Mouse (Mus musculus) embryonic facial prominence, embryonic 10.5 days (tissue): ENCODE measurements at regions not wholly inside any gene's neighbourhood (a gene's known extent, or its start where the extent isn't known, plus 50 kb on each side); places are given as distances from the start of the nearest gene placed in this dataset.

Experiments
- DNase-seq: peaks from one replicate; pipeline ENCODE4 v3.0.0-alpha.2; 2017; ENCODE audit warnings: low spot score
- H3K27ac ChIP-seq: fragments of 300-500 bp; sonication (generic); replicated peaks from 2 replicates; pipeline ENCODE4 v1.5.1; 2016; ENCODE audit warnings: mild to moderate bottlenecking
- H3K27me3 ChIP-seq: fragments of 300-500 bp; sonication (generic); replicated peaks from 2 replicates; pipeline ENCODE4 v1.6.1; 2016; ENCODE audit warnings: low read depth, mild to moderate bottlenecking; ENCODE audit not compliant: poor library complexity, severe bottlenecking
- H3K36me3 ChIP-seq: fragments of 300-500 bp; sonication (generic); replicated peaks from 2 replicates; pipeline ENCODE4 v1.6.1; 2016; ENCODE audit warnings: mild to moderate bottlenecking, moderate library complexity
- H3K4me1 ChIP-seq: fragments of 300-500 bp; sonication (generic); 2 replicates; pipeline ENCODE4 v1.6.1; 2016
- H3K4me3 ChIP-seq: fragments of 300-500 bp; sonication (generic); 2 replicates; pipeline ENCODE4 v1.5.1; 2016; ENCODE audit warnings: mild to moderate bottlenecking, moderate library complexity
- H3K9me3 ChIP-seq: fragments of 300-500 bp; sonication (generic); 2 replicates; pipeline ENCODE4 v1.6.1; 2016; ENCODE audit warnings: mild to moderate bottlenecking
- WGBS: fragments of 180-500 bp; shearing (Covaris S2); methylation state at CpG from one replicate; pipeline ENCODE4 v1.1.7; 2016; 5-methylcytosine and 5-hydroxymethylcytosine counted together

- no peaks in the 10 kb centered on the region for H3K9me3 ChIP-seq
- H3K27ac ChIP-seq: no peak overlapping the region
- H3K36me3 ChIP-seq: no peaks in the 10 kb centered on the region
- H3K4me1 ChIP-seq: no peaks in the 10 kb centered on the region
- H3K27me3 ChIP-seq: peaks cover 81% of the 10 kb centered on the region
- H3K4me3 ChIP-seq: no peak overlapping the region
- WGBS: 84% methylated on average over 4 of the region's 4 CpGs
- DNase-seq: no peak
Measured at GRCm38 (mm10) chrX:163302697-163303096, 246.8 kb downstream of the Grpr start.

GRCm38 (mm10) chrX:163301045-163301444, 248.4 kb downstream of the Grpr start:
- 87% methylated on average over 6 of the region's 6 CpGs for WGBS
- H3K36me3 ChIP-seq: no peaks in the 10 kb centered on the region
- H3K27me3 ChIP-seq: peaks cover 79% of the 10 kb centered on the region
- no peak for DNase-seq
- H3K4me3 ChIP-seq: no peak overlapping the region
- H3K27ac ChIP-seq: no peak overlapping the region
- 0 out of 2 replicates have a peak, but pooled peaks cover 4% of the 10 kb centered on the region for H3K4me1 ChIP-seq
- no peaks in the 10 kb centered on the region for H3K9me3 ChIP-seq

GRCm38 (mm10) chrX:163296956-163297628, 252.4 kb downstream of the Grpr start:
- H3K4me1 ChIP-seq: 0 out of 2 replicates have a peak, but pooled peaks cover 4% of the 10 kb centered on the region
- H3K27ac ChIP-seq: no peak overlapping the region
- H3K27me3 ChIP-seq: peaks cover 79% of the 10 kb centered on the region
- no peaks in the 10 kb centered on the region for H3K36me3 ChIP-seq
- H3K9me3 ChIP-seq: no peaks in the 10 kb centered on the region
- WGBS: 64% methylated on average over 8 of the region's 8 CpGs
- peak; percentile 8 for DNase-seq
- no peak overlapping the region for H3K4me3 ChIP-seq

- no peak for DNase-seq
- Histone ChIP-seq H3K4me3 (no peak overlapping the region), H3K4me1 (no peaks in the 10 kb centered on the region), H3K9me3 (no peaks in the 10 kb centered on the region), H3K27ac (no peak overlapping the region), H3K36me3 (no peaks in the 10 kb centered on the region), H3K27me3 (peaks cover 57% of the 10 kb centered on the region)
- WGBS: 94% methylated on average over 2 of the region's 2 CpGs
Measured at GRCm38 (mm10) chrX:163261248-163261647, 288.2 kb downstream of the Grpr start.

DNA sequence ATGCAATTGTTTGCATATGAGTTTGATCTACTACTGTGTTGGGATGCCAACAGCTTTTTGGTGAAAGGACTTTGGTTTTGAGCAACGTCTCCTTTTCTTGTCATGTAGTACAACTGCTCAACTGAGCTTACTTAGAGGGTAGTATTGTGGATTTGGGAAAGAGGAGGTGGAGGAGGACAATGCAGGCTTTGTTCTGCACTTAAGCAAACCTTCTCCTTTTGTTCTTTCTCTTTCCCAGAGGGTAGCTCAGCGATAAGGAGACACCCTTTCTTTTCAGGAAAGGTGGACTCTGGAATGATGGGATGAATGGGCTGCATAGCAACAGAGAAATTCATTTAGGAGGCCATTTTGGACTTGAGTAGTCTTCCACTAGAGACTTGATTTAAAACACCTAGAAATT, 288.6 kb upstream of the S100g start:
- no peaks in the 10 kb centered on the region for H3K9me3 ChIP-seq
- H3K27ac ChIP-seq: no peak overlapping the region
- DNase-seq: no peak
- H3K4me1 ChIP-seq: no peaks in the 10 kb centered on the region
- WGBS: 19% methylated on average over 2 of the region's 2 CpGs
- peaks cover 47% of the 10 kb centered on the region for H3K27me3 ChIP-seq
- H3K36me3 ChIP-seq: no peaks in the 10 kb centered on the region
- no peak overlapping the region for H3K4me3 ChIP-seq

DNA sequence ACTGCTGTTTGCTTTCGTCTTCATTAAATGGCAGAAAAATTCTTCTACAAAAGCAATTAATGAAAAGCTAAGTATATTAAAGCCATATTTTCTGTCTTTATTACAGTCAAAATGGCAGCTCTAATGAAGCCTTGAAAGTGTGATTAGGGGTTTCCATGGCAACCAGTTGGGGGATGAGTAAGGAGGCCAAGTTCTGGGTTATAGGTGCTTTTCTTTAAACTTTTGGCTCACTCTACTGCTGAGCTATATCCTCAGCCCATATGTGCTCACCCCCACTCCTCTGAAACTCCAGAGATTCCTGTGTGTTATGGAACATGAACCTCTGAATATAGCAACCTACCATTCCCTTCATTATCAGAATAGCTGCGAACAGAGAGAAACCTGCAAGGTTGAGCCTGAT, 240.9 kb upstream of the S100g start:
- no peak overlapping the region for H3K4me3 ChIP-seq
- no peaks in the 10 kb centered on the region for H3K36me3 ChIP-seq
- WGBS: 92% methylated on average over 2 of the region's 2 CpGs
- H3K27me3 ChIP-seq: peaks cover 69% of the 10 kb centered on the region
- H3K4me1 ChIP-seq: no peaks in the 10 kb centered on the region
- DNase-seq: no peak
- no peaks in the 10 kb centered on the region for H3K9me3 ChIP-seq
- no peak overlapping the region for H3K27ac ChIP-seq

GRCm38 (mm10) chrX:163203446-163203845, 239.0 kb upstream of the S100g start:
- Histone ChIP-seq H3K9me3 (no peaks in the 10 kb centered on the region), H3K27me3 (peaks cover 65% of the 10 kb centered on the region), H3K36me3 (no peaks in the 10 kb centered on the region), H3K27ac (no peak overlapping the region), H3K4me3 (no peak overlapping the region), H3K4me1 (no peaks in the 10 kb centered on the region)
- no peak for DNase-seq
- WGBS: 93% methylated on average over 1 of the region's 1 CpGs

GRCm38 (mm10) chrX:163181588-163181987, 217.2 kb upstream of the S100g start:
- Histone ChIP-seq H3K27ac (no peak overlapping the region), H3K9me3 (no peaks in the 10 kb centered on the region), H3K4me1 (no peaks in the 10 kb centered on the region), H3K36me3 (no peaks in the 10 kb centered on the region), H3K4me3 (no peak overlapping the region), H3K27me3 (peaks cover 39% of the 10 kb centered on the region)
- DNase-seq: peak; percentile 8
- 96% methylated on average over 3 of the region's 3 CpGs for WGBS

- DNase-seq: no peak
- peaks cover 25% of the 10 kb centered on the region for H3K27me3 ChIP-seq
- no peaks in the 10 kb centered on the region for H3K4me1 ChIP-seq
- no peak overlapping the region for H3K27ac ChIP-seq
- WGBS: 90% methylated on average over 2 of the region's 2 CpGs
- no peaks in the 10 kb centered on the region for H3K9me3 ChIP-seq
- no peak overlapping the region for H3K4me3 ChIP-seq
- no peaks in the 10 kb centered on the region for H3K36me3 ChIP-seq
Measured at GRCm38 (mm10) chrX:163164810-163165209, 200.4 kb upstream of the S100g start.

- Histone ChIP-seq H3K27ac (no peak overlapping the region), H3K4me3 (no peak overlapping the region), H3K27me3 (peaks cover 77% of the 10 kb centered on the region), H3K36me3 (no peaks in the 10 kb centered on the region), H3K9me3 (no peaks in the 10 kb centered on the region), H3K4me1 (no peaks in the 10 kb centered on the region)
- WGBS: 71% methylated on average over 5 of the region's 5 CpGs
- no peak for DNase-seq
Measured at GRCm38 (mm10) chrX:163155251-163155650, 190.9 kb upstream of the S100g start.

- peaks cover 55% of the 10 kb centered on the region for H3K27me3 ChIP-seq
- no peaks in the 10 kb centered on the region for H3K4me1 ChIP-seq
- no peak overlapping the region for H3K4me3 ChIP-seq
- DNase-seq: no peak
- no peak overlapping the region for H3K27ac ChIP-seq
- 70% methylated on average over 2 of the region's 2 CpGs for WGBS
- H3K36me3 ChIP-seq: no peaks in the 10 kb centered on the region
- H3K9me3 ChIP-seq: no peaks in the 10 kb centered on the region
Measured at GRCm38 (mm10) chrX:163151970-163152369, 187.6 kb upstream of the S100g start.

DNA sequence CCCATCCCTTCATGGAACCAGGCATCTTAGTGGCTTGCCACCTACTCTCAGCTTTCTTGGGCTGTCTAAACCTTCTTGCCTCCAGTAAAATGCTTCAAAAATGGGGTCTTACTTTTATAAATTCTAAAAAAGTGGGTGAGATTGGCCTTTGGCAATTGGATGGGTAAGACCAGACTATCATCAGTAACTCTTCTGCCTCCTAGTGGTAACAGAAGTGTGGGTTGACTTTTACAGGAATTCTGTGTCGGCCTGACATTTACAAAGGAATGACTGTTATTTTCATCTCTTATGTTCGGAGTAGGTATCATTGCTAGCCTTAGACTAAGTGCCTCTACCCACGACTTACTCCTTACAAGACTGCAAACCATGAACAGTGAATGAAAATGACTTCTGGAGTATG, 180.1 kb upstream of the S100g start:
- no peak overlapping the region for H3K4me3 ChIP-seq
- no peaks in the 10 kb centered on the region for H3K36me3 ChIP-seq
- H3K4me1 ChIP-seq: no peaks in the 10 kb centered on the region
- 64% methylated on average over 3 of the region's 3 CpGs for WGBS
- H3K27ac ChIP-seq: no peak overlapping the region
- DNase-seq: no peak
- H3K9me3 ChIP-seq: no peaks in the 10 kb centered on the region
- peaks cover 35% of the 10 kb centered on the region for H3K27me3 ChIP-seq

DNA sequence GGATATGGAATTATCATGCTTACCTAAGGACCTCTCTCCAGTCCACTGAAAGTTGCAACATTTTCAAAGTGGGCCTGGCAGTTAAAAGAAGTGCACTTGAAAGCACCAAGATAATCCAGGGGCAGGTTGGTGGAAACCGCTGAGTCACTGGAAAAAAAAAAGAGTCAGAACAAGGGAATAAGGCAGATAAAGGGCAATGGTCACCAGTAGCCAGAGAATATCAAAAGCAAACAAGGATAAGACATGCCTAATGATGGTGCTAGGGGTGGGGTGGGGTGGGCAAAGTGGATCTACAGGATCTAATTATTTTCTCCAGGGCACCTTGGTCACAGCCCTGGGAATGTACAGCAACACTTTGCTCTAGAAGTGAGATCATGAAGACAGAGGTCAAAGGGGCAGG, 175.1 kb upstream of the S100g start:
- no peak for DNase-seq
- no peak overlapping the region for H3K27ac ChIP-seq
- peaks cover 75% of the 10 kb centered on the region for H3K27me3 ChIP-seq
- no peaks in the 10 kb centered on the region for H3K4me1 ChIP-seq
- no peaks in the 10 kb centered on the region for H3K9me3 ChIP-seq
- no peak overlapping the region for H3K4me3 ChIP-seq
- 69% methylated on average over 1 of the region's 1 CpGs for WGBS
- no peaks in the 10 kb centered on the region for H3K36me3 ChIP-seq
